ENCODE assay signal across 18 mouse cellular contexts in the genomic region with DNA sequence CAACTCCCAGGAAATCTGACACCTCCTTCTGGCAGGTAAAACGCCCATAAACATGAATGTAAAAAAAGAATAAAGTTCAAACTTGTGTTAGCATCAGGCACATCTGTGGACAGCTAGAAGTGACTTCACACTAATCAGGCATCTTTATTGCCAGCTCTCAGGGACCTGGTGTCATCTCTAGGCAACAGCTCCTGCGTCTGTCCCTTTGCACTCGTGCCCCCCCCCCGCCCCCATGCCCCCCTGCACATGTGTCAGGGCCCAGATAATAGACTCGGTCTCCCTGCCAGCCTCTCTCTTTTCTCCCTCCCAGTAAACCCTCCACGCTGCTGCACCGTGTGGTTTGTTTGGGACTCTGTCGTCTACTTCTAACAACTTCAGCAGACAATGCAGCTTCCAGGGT. TPM values are rescaled to one million over a fixed set of nuclear protein-coding genes. Genes with fewer than 3 reads are reported as not detected.
DNase-seq lines count a peak whose midpoint lies in the region; ATAC-seq and TF ChIP-seq lines count a peak whose summit lies in the region.
"Had no signal": no experiment of that assay in that cellular context is flagged by ENCODE, and none has a peak within 500 bp of the region (broad histone marks: within the 10 kb centered on the region; RNA-seq: fewer than 3 reads in every experiment).

No protein-coding gene starts in this region.

- H3K27ac ChIP-seq in heart, embryonic 11.5 days (ENCODE audit: low read depth, low read length), result no peak overlapping the region
- no peak overlapping the region for H3K27ac ChIP-seq in heart, adult 2 months
- H3K27ac ChIP-seq in midbrain, postnatal 0 days (ENCODE audit: low read depth, low read length), result no peak overlapping the region
- no peak overlapping the region for H3K27ac ChIP-seq in midbrain, embryonic 14.5 days (replicated peaks; ENCODE audit: low read depth, low read length)
- H3K27ac ChIP-seq: embryonic facial prominence, embryonic 13.5 days; forebrain, embryonic 15.5 days; hindbrain, embryonic 12.5 days; limb, embryonic 13.5 days; midbrain, embryonic 15.5 days; neural tube, embryonic 12.5 days had no signal

- H3K27me3 ChIP-seq in heart, embryonic 11.5 days (ENCODE audit: control insufficient read depth, insufficient read depth, low read length), result no peaks in the 10 kb centered on the region
- no peaks in the 10 kb centered on the region for H3K27me3 ChIP-seq in heart, adult 2 months (ENCODE audit: control insufficient read depth, insufficient read depth, low read length)
- no peaks in the 10 kb centered on the region for H3K27me3 ChIP-seq in midbrain, postnatal 0 days (ENCODE audit: insufficient read depth, low read length)
- no peaks in the 10 kb centered on the region for H3K27me3 ChIP-seq in midbrain, embryonic 14.5 days (ENCODE audit: control insufficient read depth, insufficient read depth, low read length)
- H3K27me3 ChIP-seq in erythroblast, embryonic 14.5 days (ENCODE audit: control insufficient read depth), result no peaks in the 10 kb centered on the region
- H3K27me3 ChIP-seq: embryonic facial prominence, embryonic 13.5 days; forebrain, embryonic 15.5 days; hindbrain, embryonic 12.5 days; limb, embryonic 13.5 days; midbrain, embryonic 15.5 days; neural tube, embryonic 12.5 days had no signal

- ATAC-seq in heart, embryonic 11.5 days (replicated peaks; ENCODE audit: insufficient number of reproducible peaks, low FRiP score, low TSS enrichment), result peak; percentile 72
- ATAC-seq in midbrain, postnatal 0 days (ENCODE audit: low FRiP score), result no peak
- no peak for ATAC-seq in midbrain, embryonic 14.5 days (ENCODE audit: low FRiP score, low TSS enrichment)
- peak; percentile 94 for ATAC-seq in megakaryocyte-erythroid progenitor cell, adult 5-6 weeks (replicated peaks; ENCODE audit: low FRiP score, low TSS enrichment, poor library complexity, severe bottlenecking)
- ATAC-seq in frontal cortex, adult (ENCODE audit: low TSS enrichment), result no peak
- no peak for ATAC-seq in granulocyte monocyte progenitor cell, adult 5-6 weeks (replicated peaks; ENCODE audit: poor library complexity, severe bottlenecking)
- ATAC-seq: forebrain, embryonic 15.5 days; midbrain, embryonic 15.5 days had no signal

- 57% methylated on average over 8 of the region's 8 CpGs for WGBS in heart, embryonic 11.5 days (ENCODE audit: insufficient replicate concordance)
- WGBS in heart, adult 2 months, result 54% methylated on average over 8 of the region's 8 CpGs
- 49% methylated on average over 8 of the region's 8 CpGs for WGBS in midbrain, postnatal 0 days
- WGBS in midbrain, embryonic 14.5 days, result 55% methylated on average over 8 of the region's 8 CpGs

- no peak overlapping the region for H3K4me3 ChIP-seq in heart, embryonic 11.5 days (ENCODE audit: low read depth, low read length)
- H3K4me3 ChIP-seq in heart, adult 2 months, result no peak overlapping the region
- H3K4me3 ChIP-seq in midbrain, postnatal 0 days (ENCODE audit: low read depth, low read length), result no peak overlapping the region
- H3K4me3 ChIP-seq in midbrain, embryonic 14.5 days (replicated peaks; ENCODE audit: low read depth, low read length), result no peak overlapping the region
- H3K4me3 ChIP-seq in erythroblast, embryonic 14.5 days (replicated peaks), result peak overlapping the region; percentile 34
- H3K4me3 ChIP-seq: embryonic facial prominence, embryonic 13.5 days; forebrain, embryonic 15.5 days; hindbrain, embryonic 12.5 days; limb, embryonic 13.5 days; midbrain, embryonic 15.5 days; neural tube, embryonic 12.5 days had no signal

- H3K9me3 ChIP-seq in heart, embryonic 11.5 days (replicated peaks; ENCODE audit: control insufficient read depth, low read length), result no peaks in the 10 kb centered on the region
- H3K9me3 ChIP-seq in midbrain, postnatal 0 days (ENCODE audit: low read length), result no peaks in the 10 kb centered on the region
- no peaks in the 10 kb centered on the region for H3K9me3 ChIP-seq in midbrain, embryonic 14.5 days (ENCODE audit: control insufficient read depth, low read length)
- H3K9me3 ChIP-seq in erythroblast, embryonic 14.5 days (ENCODE audit: control insufficient read depth, low read length), result no peaks in the 10 kb centered on the region
- H3K9me3 ChIP-seq: embryonic facial prominence, embryonic 13.5 days; forebrain, embryonic 15.5 days; hindbrain, embryonic 12.5 days; limb, embryonic 13.5 days; midbrain, embryonic 15.5 days; neural tube, embryonic 12.5 days had no signal

- no peak for DNase-seq in heart, adult 2 months
- peak; percentile 9 for DNase-seq in midbrain, postnatal 0 days (ENCODE audit: low spot score)
- no peak for DNase-seq in midbrain, embryonic 14.5 days
- DNase-seq: B cell, adult 2 months; cerebellum, postnatal 14 days; kidney, postnatal 10 days; retina, postnatal 1 day had no signal

- peaks cover 23% of the 10 kb centered on the region for H3K36me3 ChIP-seq in heart, embryonic 11.5 days (ENCODE audit: control insufficient read depth, insufficient read depth, low read length)
- no peaks in the 10 kb centered on the region for H3K36me3 ChIP-seq in heart, adult 2 months (ENCODE audit: control insufficient read depth, insufficient read depth, low read length)
- peaks cover 30% of the 10 kb centered on the region for H3K36me3 ChIP-seq in midbrain, postnatal 0 days (ENCODE audit: insufficient read depth, low read length)
- H3K36me3 ChIP-seq in midbrain, embryonic 14.5 days (ENCODE audit: control insufficient read depth, insufficient read depth, low read length), result peaks cover 36% of the 10 kb centered on the region
- H3K36me3 ChIP-seq in erythroblast, embryonic 14.5 days (ENCODE audit: control insufficient read depth), result peaks cover 55% of the 10 kb centered on the region

- no peak overlapping the region for H3K9ac ChIP-seq in heart, embryonic 11.5 days (ENCODE audit: low read depth, low read length)
- no peak overlapping the region for H3K9ac ChIP-seq in heart, adult 2 months (ENCODE audit: low read depth, low read length)
- no peak overlapping the region for H3K9ac ChIP-seq in midbrain, postnatal 0 days (replicated peaks; ENCODE audit: low read length, poor library complexity, severe bottlenecking)
- no peak overlapping the region for H3K9ac ChIP-seq in midbrain, embryonic 14.5 days (replicated peaks; ENCODE audit: low read length)
- H3K9ac ChIP-seq: embryonic facial prominence, embryonic 13.5 days; forebrain, embryonic 15.5 days; hindbrain, embryonic 12.5 days; limb, embryonic 13.5 days; midbrain, embryonic 15.5 days; neural tube, embryonic 12.5 days had no signal

- H3K79me2 ChIP-seq in heart, adult 2 months (replicated peaks; ENCODE audit: control insufficient read depth, insufficient read depth, low read length), result no peaks in the 10 kb centered on the region

- intact Hi-C loops in heart, adult 2 months (cut with DNase I), result no loop called here

- no peak for TF ChIP-seq POLR2A in heart, adult 2 months (IDR thresholded peaks at IDR 0.05; ENCODE audit: insufficient read depth, low read depth, low read length)

- TF ChIP-seq EP300 in heart, adult 2 months (IDR thresholded peaks at IDR 0.05; ENCODE audit: insufficient read depth, low read depth, low read length), result no peak

- no peak for TF ChIP-seq CTCF in heart, adult 2 months (IDR thresholded peaks at IDR 0.05)
- no peak for TF ChIP-seq CTCF in midbrain, postnatal 0 days (IDR thresholded peaks at IDR 0.05)

- no peak overlapping the region for H3K4me2 ChIP-seq in heart, embryonic 11.5 days
- H3K4me2 ChIP-seq in midbrain, postnatal 0 days (ENCODE audit: low read depth, low read length, poor library complexity, severe bottlenecking), result no peak overlapping the region
- H3K4me2 ChIP-seq in midbrain, embryonic 14.5 days (ENCODE audit: low read length), result no peak overlapping the region
- H3K4me2 ChIP-seq: embryonic facial prominence, embryonic 13.5 days; forebrain, embryonic 15.5 days; hindbrain, embryonic 12.5 days; limb, embryonic 13.5 days; midbrain, embryonic 15.5 days; neural tube, embryonic 12.5 days had no signal

- no peaks in the 10 kb centered on the region for H3K4me1 ChIP-seq in heart, embryonic 11.5 days (ENCODE audit: control insufficient read depth, insufficient read depth, low read length)
- no peaks in the 10 kb centered on the region for H3K4me1 ChIP-seq in heart, adult 2 months (ENCODE audit: control insufficient read depth, insufficient read depth, low read length)
- H3K4me1 ChIP-seq in midbrain, postnatal 0 days (ENCODE audit: insufficient read depth, low read length), result no peaks in the 10 kb centered on the region
- no peaks in the 10 kb centered on the region for H3K4me1 ChIP-seq in midbrain, embryonic 14.5 days (ENCODE audit: control insufficient read depth, insufficient read depth, low read length)
- peaks cover 15% of the 10 kb centered on the region for H3K4me1 ChIP-seq in erythroblast, embryonic 14.5 days (ENCODE audit: control insufficient read depth)
- H3K4me1 ChIP-seq: embryonic facial prominence, embryonic 13.5 days; forebrain, embryonic 15.5 days; hindbrain, embryonic 12.5 days; limb, embryonic 13.5 days; midbrain, embryonic 15.5 days had no signal

RNA-seq across cellular contexts. Expression of gene Pus7, which starts 12.4 kb away (rescaled TPM):
- polyA plus RNA-seq in heart, embryonic 11.5 days (2014; fragmentation: Nextera tagmentation; extraction: Ambion mirVana), result 26.8 and 28.1 TPM in 2 replicates
- 1 to 10 TPM; 8.2 to 8.5 TPM for total RNA-seq in heart, adult 2 months (2021)
- 3.4 and 4.7 TPM in 2 replicates for polyA plus RNA-seq in heart, adult 2 months (2012; rRNA removed)
- 13.4 and 16.0 TPM in 2 replicates for total RNA-seq in midbrain, postnatal 0 days (2014; rRNA removed)
- polyA plus RNA-seq in midbrain, postnatal 0 days (2015; fragmentation: Nextera tagmentation; extraction: Ambion mirVana), result 12.3 and 13.7 TPM in 2 replicates
- polyA plus RNA-seq in midbrain, embryonic 14.5 days (2014; fragmentation: Nextera tagmentation; extraction: Ambion mirVana), result 11.7 and 15.2 TPM in 2 replicates
- 0.17 TPM in 2 replicates for polyA plus RNA-seq in erythroblast, embryonic 14.5 days (2012)
- 64.0 and 64.3 TPM in 2 replicates for total RNA-seq in megakaryocyte-erythroid progenitor cell, adult 5-6 weeks (2014; fragmentation: Nextera tagmentation)
- 84.8 and 88.0 TPM in 2 replicates for total RNA-seq in megakaryocyte-erythroid progenitor cell, adult 5-6 weeks (2017)
- total RNA-seq in granulocyte monocyte progenitor cell, adult 5-6 weeks (2014; fragmentation: Nextera tagmentation), result 44.4 and 45.8 TPM in 2 replicates
- total RNA-seq in granulocyte monocyte progenitor cell, adult 5-6 weeks (2017), result 50.5 and 64.7 TPM in 2 replicates

RNA-seq across cellular contexts. Expression of gene Rint1, which starts 16.4 kb away (rescaled TPM):
- polyA plus RNA-seq in heart, embryonic 11.5 days (2014; fragmentation: Nextera tagmentation; extraction: Ambion mirVana), result 22.0 and 31.7 TPM in 2 replicates
- 10 to 100 TPM; 12.9 to 14.7 TPM for total RNA-seq in heart, adult 2 months (2021)
- polyA plus RNA-seq in heart, adult 2 months (2012; rRNA removed), result 6.9 and 13.6 TPM in 2 replicates
- 25.9 and 26.7 TPM in 2 replicates for total RNA-seq in midbrain, postnatal 0 days (2014; rRNA removed)
- polyA plus RNA-seq in midbrain, postnatal 0 days (2015; fragmentation: Nextera tagmentation; extraction: Ambion mirVana), result 21.7 and 22.3 TPM in 2 replicates
- 26.2 and 29.8 TPM in 2 replicates for polyA plus RNA-seq in midbrain, embryonic 14.5 days (2014; fragmentation: Nextera tagmentation; extraction: Ambion mirVana)
- 0.97 and 1.2 TPM in 2 replicates for polyA plus RNA-seq in erythroblast, embryonic 14.5 days (2012)
- total RNA-seq in megakaryocyte-erythroid progenitor cell, adult 5-6 weeks (2014; fragmentation: Nextera tagmentation), result 60.8 and 62.7 TPM in 2 replicates
- 33.6 and 37.5 TPM in 2 replicates for total RNA-seq in megakaryocyte-erythroid progenitor cell, adult 5-6 weeks (2017)
- 19.6 and 33.0 TPM in 2 replicates for total RNA-seq in granulocyte monocyte progenitor cell, adult 5-6 weeks (2014; fragmentation: Nextera tagmentation)
- total RNA-seq in granulocyte monocyte progenitor cell, adult 5-6 weeks (2017), result 25.0 and 29.1 TPM in 2 replicates

Comparison
In these comparisons a context has a peak if more than half of its experiments do, and no peak if none do; other contexts are left out.
1. ATAC-seq: peak in heart, embryonic 11.5 days (single experiment) and megakaryocyte-erythroid progenitor cell, adult 5-6 weeks (single experiment); none in midbrain, postnatal 0 days (single experiment), midbrain, embryonic 14.5 days (single experiment), frontal cortex, adult (single experiment) and granulocyte monocyte progenitor cell, adult 5-6 weeks (single experiment).